Mouse (Mus musculus): ENCODE results near the gene Iqce. TPM values are rescaled to one million over a fixed set of nuclear protein-coding genes. Genes with fewer than 3 reads are reported as not detected.

Gene Iqce
- polyA plus RNA-seq (2015; fragmentation: Illumina TruSeq; extraction: RNeasy Lipid Tissue Mini Kit (QIAGEN cat#74804); ENCODE audit: insufficient read depth, low read depth, low replicate concordance) = 8.0 TPM

GRCm38 (mm10) chr5:140702103-140702513, at the start of gene Iqce:
Gene Iqce (minus strand): TSS chr5:140702378.

GRCm38 (mm10) chr5:140723822-140724221, 21.6 kb upstream of the Iqce start, which contains the start of gene Amz1:
Gene Amz1 (plus strand): TSS chr5:140724127.

GRCm38 (mm10) chr5:140704378-140705251, 2.4 kb upstream of the Iqce start, which contains the start of gene Brat1:
Gene Brat1 (plus strand): TSS chr5:140705011.

GRCm38 (mm10) chr5:140648519-140649100, 53.6 kb downstream of the Iqce start, which contains the start of gene Ttyh3:
Gene Ttyh3 (minus strand): TSS chr5:140649031.

Other genes starting within 250 kb of the Iqce start
- 6.8 TPM for gene Chst12, start 196.8 kb downstream of the Iqce start, polyA plus RNA-seq (2015; fragmentation: Illumina TruSeq; extraction: RNeasy Lipid Tissue Mini Kit (QIAGEN cat#74804); ENCODE audit: insufficient read depth, low read depth, low replicate concordance)
- gene Grifin, start 137.3 kb downstream of the Iqce start, polyA plus RNA-seq (2015; fragmentation: Illumina TruSeq; extraction: RNeasy Lipid Tissue Mini Kit (QIAGEN cat#74804); ENCODE audit: insufficient read depth, low read depth, low replicate concordance) = not detected
- 14.2 TPM for gene Lfng, start 95.1 kb downstream of the Iqce start, polyA plus RNA-seq (2015; fragmentation: Illumina TruSeq; extraction: RNeasy Lipid Tissue Mini Kit (QIAGEN cat#74804); ENCODE audit: insufficient read depth, low read depth, low replicate concordance)
- gene Ttyh3, start 53.3 kb downstream of the Iqce start, polyA plus RNA-seq (2015; fragmentation: Illumina TruSeq; extraction: RNeasy Lipid Tissue Mini Kit (QIAGEN cat#74804); ENCODE audit: insufficient read depth, low read depth, low replicate concordance) = 3.7 TPM
- 3.8 TPM for gene Brat1, start 2.6 kb upstream of the Iqce start, polyA plus RNA-seq (2015; fragmentation: Illumina TruSeq; extraction: RNeasy Lipid Tissue Mini Kit (QIAGEN cat#74804); ENCODE audit: insufficient read depth, low read depth, low replicate concordance)
- 0.54 TPM for gene Amz1, start 21.7 kb upstream of the Iqce start, polyA plus RNA-seq (2015; fragmentation: Illumina TruSeq; extraction: RNeasy Lipid Tissue Mini Kit (QIAGEN cat#74804); ENCODE audit: insufficient read depth, low read depth, low replicate concordance)
- gene Gna12, start 128.1 kb upstream of the Iqce start, polyA plus RNA-seq (2015; fragmentation: Illumina TruSeq; extraction: RNeasy Lipid Tissue Mini Kit (QIAGEN cat#74804); ENCODE audit: insufficient read depth, low read depth, low replicate concordance) = 8.8 TPM